Mouse (Mus musculus) lung, embryonic 14.5 days (tissue): ENCODE data around the gene Gpr1. TPM values are rescaled to one million over a fixed set of nuclear protein-coding genes. Genes with fewer than 3 reads are reported as not detected.
A peak's percentile ranks its signal among the peaks of the same experiment; 100 is the strongest.

Experiments
- ATAC-seq: fragments of 200-750 bp; cut with Nextera tagmentation; 2 replicates; pipeline ENCODE4 v1.8.0; 2017; ENCODE audit warnings: mild to moderate bottlenecking, moderate TSS enrichment, moderate library complexity; ENCODE audit not compliant: insufficient read depth
- DNase-seq: peaks from one replicate; pipeline ENCODE4 v3.0.0-alpha.2; 2015
- H3K27ac ChIP-seq: fragments of 300-500 bp; sonication (generic); 2 replicates; pipeline ENCODE4 v1.5.1; 2014; ENCODE audit warnings: low read depth, mild to moderate bottlenecking, moderate library complexity
- H3K27me3 ChIP-seq: fragments of 300-500 bp; sonication (generic); 2 replicates; pipeline ENCODE4 v1.6.1; 2014; ENCODE audit warnings: low read length, control low read depth; ENCODE audit not compliant: insufficient read depth
- H3K36me3 ChIP-seq: fragments of 300-500 bp; sonication (generic); 2 replicates; pipeline ENCODE4 v1.6.1; 2014; ENCODE audit warnings: control low read depth; ENCODE audit not compliant: insufficient read depth
- H3K4me1 ChIP-seq: fragments of 300-500 bp; sonication (generic); 2 replicates; pipeline ENCODE4 v1.6.1; 2014; ENCODE audit warnings: antibody characterized with exemption, control low read depth; ENCODE audit not compliant: insufficient read depth
- H3K4me2 ChIP-seq: fragments of 300-500 bp; sonication (generic); 2 replicates; pipeline ENCODE4 v1.6.1; 2014; ENCODE audit warnings: mild to moderate bottlenecking
- H3K4me3 ChIP-seq: fragments of 300-500 bp; sonication (generic); 2 replicates; pipeline ENCODE4 v1.5.1; 2014; ENCODE audit warnings: low read depth, low read length
- H3K9ac ChIP-seq: fragments of 300-500 bp; sonication (generic); 2 replicates; pipeline ENCODE4 v1.6.1; 2014
- H3K9me3 ChIP-seq: fragments of 300-500 bp; sonication (generic); 2 replicates; pipeline ENCODE4 v1.6.1; 2016; ENCODE audit warnings: low read depth, low read length, control low read depth
- CTCF ChIP-seq: IDR thresholded peaks from 2 replicates; pipeline ENCODE4 v1.5.1; 2016; ENCODE audit warnings: antibody characterized with exemption, low read depth
- WGBS: fragments of 180-500 bp; shearing (Covaris S2); extraction: QIAGEN DNeasy Blood & Tissue Kit; methylation state at CpG from one replicate; pipeline ENCODE4 v1.1.7; 2014; 5-methylcytosine and 5-hydroxymethylcytosine counted together
- polyA plus RNA-seq: library from polyadenylated mRNA; unstranded; fragments of >200 nt; fragmentation: Nextera tagmentation; extraction: Ambion mirVana; gene quantifications from 2 replicates; pipeline ENCODE4 v1.2.1, GENCODE M21; 2014

Gpr1 gene
- polyA plus RNA-seq, 1 experiment from 2014 or later, result not detected

- WGBS, result 50% methylated on average over 4 of the region's 4 CpGs
- H3K27me3 ChIP-seq, result no peaks in the 10 kb centered on the region
- no peak for TF ChIP-seq CTCF
- no peak overlapping the region for H3K4me2 ChIP-seq
- H3K9me3 ChIP-seq, result no peaks in the 10 kb centered on the region
- no peak for ATAC-seq
- DNase-seq, result no peak
- H3K36me3 ChIP-seq, result no peaks in the 10 kb centered on the region
- H3K4me1 ChIP-seq, result no peaks in the 10 kb centered on the region
- H3K9ac ChIP-seq, result no peak overlapping the region
- no peak overlapping the region for H3K27ac ChIP-seq
- H3K4me3 ChIP-seq, result no peak overlapping the region
Observed at GRCm38 (mm10) chr1:63225009-63225408, 10.7 kb upstream of the Gpr1 start.

DNA sequence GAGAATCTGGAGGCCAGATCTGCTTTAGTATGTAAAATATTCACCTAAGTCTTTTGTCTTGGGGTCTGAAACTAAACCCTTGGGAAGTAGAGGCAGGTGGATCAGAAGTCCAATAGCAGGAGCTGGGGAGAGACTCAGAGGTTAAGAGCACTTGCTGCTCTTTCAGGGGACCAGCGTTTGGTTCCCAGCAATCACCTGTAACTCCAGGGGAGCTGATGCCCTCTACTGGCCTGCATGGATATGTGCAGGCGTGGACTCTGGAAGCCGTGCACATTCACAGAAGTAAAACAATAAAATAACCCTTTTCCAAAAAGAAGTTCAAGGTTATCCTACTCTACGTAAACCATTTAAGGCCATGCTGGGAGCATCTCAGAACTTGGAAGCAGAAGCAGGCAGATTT lies 4.9 kb upstream of the Gpr1 start:
- H3K36me3 ChIP-seq, result no peaks in the 10 kb centered on the region
- H3K4me2 ChIP-seq, result no peak overlapping the region
- ATAC-seq (no peak), DNase-seq (no peak)
- 89% methylated on average over 4 of the region's 4 CpGs for WGBS
- no peak overlapping the region for H3K4me3 ChIP-seq
- H3K27me3 ChIP-seq, result no peaks in the 10 kb centered on the region
- H3K9ac ChIP-seq, result no peak overlapping the region
- TF ChIP-seq CTCF, result no peak
- H3K27ac ChIP-seq, result no peak overlapping the region
- no peaks in the 10 kb centered on the region for H3K9me3 ChIP-seq
- no peaks in the 10 kb centered on the region for H3K4me1 ChIP-seq

DNA sequence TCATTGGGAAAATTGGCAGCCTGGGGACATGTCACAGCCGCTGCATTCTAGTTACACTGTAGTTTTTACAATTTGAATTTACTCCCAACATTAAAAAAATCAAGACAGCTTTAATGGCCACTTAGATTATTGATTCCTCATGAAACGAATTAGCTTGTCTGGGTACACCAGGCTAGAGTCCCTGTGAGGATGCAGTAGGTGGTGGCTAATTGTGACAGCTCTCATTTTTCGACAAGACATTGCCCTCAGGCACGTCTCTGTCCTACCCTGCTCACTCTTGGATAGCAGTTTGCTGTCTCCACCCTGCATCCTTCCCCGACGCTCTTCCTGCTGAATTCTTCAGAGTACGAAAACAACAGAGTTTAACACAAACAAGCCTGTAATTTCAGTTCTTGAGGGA lies 288 bp upstream of the Gpr1 start:
- H3K4me3 ChIP-seq, result no peak overlapping the region
- H3K4me2 ChIP-seq, result no peak overlapping the region
- ATAC-seq, result no peak
- no peaks in the 10 kb centered on the region for H3K27me3 ChIP-seq
- 46% methylated on average over 7 of the region's 7 CpGs for WGBS
- H3K27ac ChIP-seq, result no peak overlapping the region
- TF ChIP-seq CTCF, result no peak
- H3K36me3 ChIP-seq, result no peaks in the 10 kb centered on the region
- no peak for DNase-seq
- H3K9me3 ChIP-seq, result no peaks in the 10 kb centered on the region
- H3K9ac ChIP-seq, result no peak overlapping the region
- H3K4me1 ChIP-seq, result no peaks in the 10 kb centered on the region

- no peak overlapping the region for H3K9ac ChIP-seq
- peak overlapping the region; percentile 28 for H3K4me2 ChIP-seq
- H3K4me3 ChIP-seq, result no peak overlapping the region
- H3K9me3 ChIP-seq, result no peaks in the 10 kb centered on the region
- TF ChIP-seq CTCF, result no peak
- no peaks in the 10 kb centered on the region for H3K4me1 ChIP-seq
- no peak overlapping the region for H3K27ac ChIP-seq
- no peaks in the 10 kb centered on the region for H3K36me3 ChIP-seq
- 24% methylated on average over 22 of the region's 22 CpGs for WGBS
- DNase-seq, result peak; percentile 9
- H3K27me3 ChIP-seq, result no peaks in the 10 kb centered on the region
- ATAC-seq, result no peak
Observed at GRCm38 (mm10) chr1:63213478-63214270, 669 bp downstream of the Gpr1 start.

DNA sequence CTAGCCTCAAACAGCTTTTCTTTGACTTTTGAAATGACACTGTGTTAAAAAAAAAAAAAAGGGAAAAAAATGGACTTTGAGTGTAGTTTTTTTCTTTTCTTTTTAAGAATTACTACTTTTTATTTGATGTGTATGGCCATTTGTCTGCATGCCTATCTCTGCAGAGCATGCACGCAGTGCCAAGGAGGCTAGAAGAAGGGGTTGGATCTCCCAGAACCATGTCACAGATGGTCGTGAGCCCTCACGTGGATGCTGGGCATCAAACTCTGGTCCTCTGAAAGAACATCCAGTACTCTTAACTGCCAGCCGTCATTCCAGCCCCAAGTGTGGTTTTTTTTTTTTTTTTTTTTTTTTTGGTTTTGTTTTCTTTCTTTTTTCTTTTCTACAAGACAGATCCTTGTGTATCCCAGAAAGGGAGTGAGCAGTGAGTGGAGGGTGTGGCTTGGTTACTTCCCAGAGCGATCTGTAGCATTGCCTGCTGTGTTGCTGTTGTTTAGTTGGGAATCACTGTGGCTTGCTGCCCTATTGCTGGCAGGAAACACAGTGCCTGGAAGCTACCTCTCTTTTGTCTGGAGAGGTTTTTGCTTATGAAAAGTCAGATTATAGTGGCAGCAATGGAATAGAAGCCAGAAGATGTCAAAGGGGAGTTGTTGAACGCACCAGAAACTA lies 4.3 kb downstream of the Gpr1 start:
- ATAC-seq (no peak), DNase-seq (no peak)
- no peak overlapping the region for H3K27ac ChIP-seq
- TF ChIP-seq CTCF, result no peak
- no peak overlapping the region for H3K4me2 ChIP-seq
- WGBS, result 30% methylated on average over 6 of the region's 6 CpGs
- no peaks in the 10 kb centered on the region for H3K4me1 ChIP-seq
- H3K27me3 ChIP-seq, result no peaks in the 10 kb centered on the region
- H3K4me3 ChIP-seq, result no peak overlapping the region
- no peaks in the 10 kb centered on the region for H3K9me3 ChIP-seq
- H3K9ac ChIP-seq, result no peak overlapping the region
- no peaks in the 10 kb centered on the region for H3K36me3 ChIP-seq

GRCm38 (mm10) chr1:63207607-63208006 lies 6.7 kb downstream of the Gpr1 start:
- no peak for TF ChIP-seq CTCF
- H3K27me3 ChIP-seq, result no peaks in the 10 kb centered on the region
- H3K27ac ChIP-seq, result no peak overlapping the region
- no peak overlapping the region for H3K9ac ChIP-seq
- no peaks in the 10 kb centered on the region for H3K36me3 ChIP-seq
- ATAC-seq (no peak), DNase-seq (no peak)
- 66% methylated on average over 3 of the region's 3 CpGs for WGBS
- H3K4me3 ChIP-seq, result no peak overlapping the region
- no peaks in the 10 kb centered on the region for H3K9me3 ChIP-seq
- H3K4me2 ChIP-seq, result no peak overlapping the region
- no peaks in the 10 kb centered on the region for H3K4me1 ChIP-seq

GRCm38 (mm10) chr1:63204660-63205394 lies 9.5 kb downstream of the Gpr1 start:
- Histone ChIP-seq H3K36me3 (no peaks in the 10 kb centered on the region), H3K4me1 (no peaks in the 10 kb centered on the region), H3K27ac (no peak overlapping the region), H3K4me2 (no peak overlapping the region), H3K9me3 (peaks cover 5% of the 10 kb centered on the region; the same call in 1 of the 2 replicates), H3K9ac (no peak overlapping the region), H3K4me3 (no peak overlapping the region), H3K27me3 (no peaks in the 10 kb centered on the region)
- TF ChIP-seq CTCF, result no peak
- no peak for ATAC-seq
- WGBS, result 37% methylated on average over 7 of the region's 7 CpGs
- DNase-seq, result no peak
